Mouse (Mus musculus): ENCODE results near the gene Eml1.

- TF ChIP-seq CTCF (IDR thresholded peaks at IDR 0.05; ENCODE audit: borderline replicate concordance, control insufficient read depth, extremely low read depth, insufficient read depth, low read length, poor library complexity) (no peak), POLR2A (IDR thresholded peaks at IDR 0.05; ENCODE audit: control insufficient read depth, extremely low read depth, insufficient read depth, low read length, poor library complexity) (no peak)
Observed at GRCm38 (mm10) chr12:108519374-108519773, 148.6 kb downstream of the Eml1 start.
